Mouse (Mus musculus): ENCODE results near the gene Emc3. TPM values are rescaled to one million over a fixed set of nuclear protein-coding genes. Genes with fewer than 3 reads are reported as not detected.

Gene Emc3
- total RNA-seq (2021) = 10 to 100 TPM; 52.1 to 55.1 TPM
- long read RNA-seq, experiment 1, transcript Emc3-201 (8 exons, 1,985 nt) = major isoform, 128 of 134 reads
- long read RNA-seq, experiment 1, partial matches to known transcripts = 2 of 134 reads
- long read RNA-seq, experiment 1, other reads (novel, unspliced or antisense) = 3 of 134 reads
- long read RNA-seq, experiment 2, transcript Emc3-201 (8 exons, 1,985 nt) = major isoform, 103 of 108 reads
- long read RNA-seq, experiment 2, partial matches to known transcripts = 1 of 108 reads
- long read RNA-seq, experiment 2, other reads (novel, unspliced or antisense) = 3 of 108 reads

DNA sequence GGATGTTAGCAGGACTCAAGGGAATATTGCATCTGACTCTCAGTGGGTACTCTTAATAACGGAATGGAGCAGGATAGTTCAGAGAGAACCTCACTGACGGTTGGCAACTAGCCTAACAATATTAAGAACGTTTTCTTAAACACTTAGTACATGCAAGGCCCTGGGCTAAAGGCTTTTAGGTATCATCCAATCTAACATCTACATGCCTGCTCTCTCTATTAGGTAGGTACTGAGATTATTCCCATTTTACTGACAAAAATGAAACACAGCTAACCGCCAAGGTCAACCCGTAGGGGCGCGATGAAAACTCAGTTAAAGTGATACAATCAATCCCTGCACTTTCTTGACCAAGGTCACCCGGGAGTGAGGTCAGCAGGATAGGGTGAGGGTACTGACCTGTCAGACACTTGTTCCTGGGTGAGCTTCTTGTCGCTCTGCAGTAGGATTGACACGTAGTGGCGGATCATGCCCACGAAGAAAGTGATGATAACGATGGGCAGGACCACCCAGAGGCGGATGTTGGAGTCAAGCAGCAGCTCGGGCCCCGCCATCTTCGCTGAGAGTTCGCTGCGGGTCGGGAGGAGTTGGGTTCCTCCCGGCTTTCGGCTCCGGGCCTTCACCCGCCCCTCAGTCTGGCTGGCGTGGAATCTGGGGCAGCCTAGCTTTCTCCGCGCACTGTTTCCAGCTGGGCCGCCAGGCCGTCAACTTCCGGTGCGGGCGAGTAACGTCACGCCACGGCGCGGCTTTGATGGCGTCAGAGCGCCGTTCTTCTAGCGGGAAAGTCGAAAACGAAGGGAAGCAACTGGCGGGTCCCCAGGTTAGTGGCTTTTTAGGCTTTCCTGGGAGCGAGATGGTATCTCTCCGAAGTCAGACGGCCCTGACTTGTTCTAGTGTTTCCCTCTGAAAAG, at the start of gene Emc3, which contains the start of gene Fancd2:
Gene Emc3, minus strand, starts transcription at position 721 of the 908 bp plus-strand sequence.
Gene Fancd2, plus strand, starts transcription at position 751 of the 908 bp plus-strand sequence.
- peak; percentile 94 for DNase-seq

DNA sequence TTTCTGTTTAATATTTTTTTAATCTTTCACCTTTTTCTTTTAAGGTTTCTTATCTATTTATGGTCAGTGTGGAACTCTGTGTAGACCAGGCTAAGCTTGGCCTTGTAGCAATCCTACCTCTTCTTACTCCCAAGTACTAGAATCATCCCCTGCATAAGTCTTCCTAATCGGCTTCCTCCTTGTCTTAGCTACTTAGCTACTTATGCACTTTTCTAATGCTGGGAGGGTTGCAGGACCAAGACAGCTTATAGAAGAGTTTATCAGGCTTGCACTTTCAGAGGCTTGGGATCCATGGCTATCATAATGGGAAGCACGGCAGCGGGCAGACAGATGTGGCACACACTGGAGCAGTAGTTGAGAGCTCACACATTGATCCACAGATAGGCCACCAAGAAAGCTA, 47.9 kb upstream of the Emc3 start:
- DNase-seq = no peak

DNA sequence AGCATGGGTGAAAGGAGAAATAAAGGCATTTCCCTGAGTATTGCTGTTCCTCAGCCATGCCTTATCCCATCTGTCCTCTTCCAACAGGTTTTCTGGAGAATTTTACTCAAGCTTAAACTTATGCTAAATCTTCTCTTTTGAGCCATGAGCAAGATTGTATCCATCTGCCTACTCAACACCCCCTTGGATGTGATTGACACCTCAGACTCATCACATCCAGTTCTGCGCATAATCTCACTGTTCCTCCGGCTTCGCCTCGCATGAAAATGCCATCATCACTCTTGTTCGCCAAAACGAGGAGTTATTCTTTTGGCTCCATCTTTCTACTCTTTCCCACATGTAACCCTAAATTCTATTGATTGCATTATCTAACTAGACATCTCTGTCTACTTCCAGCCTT, 44.6 kb upstream of the Emc3 start:
- no peak for DNase-seq

DNA sequence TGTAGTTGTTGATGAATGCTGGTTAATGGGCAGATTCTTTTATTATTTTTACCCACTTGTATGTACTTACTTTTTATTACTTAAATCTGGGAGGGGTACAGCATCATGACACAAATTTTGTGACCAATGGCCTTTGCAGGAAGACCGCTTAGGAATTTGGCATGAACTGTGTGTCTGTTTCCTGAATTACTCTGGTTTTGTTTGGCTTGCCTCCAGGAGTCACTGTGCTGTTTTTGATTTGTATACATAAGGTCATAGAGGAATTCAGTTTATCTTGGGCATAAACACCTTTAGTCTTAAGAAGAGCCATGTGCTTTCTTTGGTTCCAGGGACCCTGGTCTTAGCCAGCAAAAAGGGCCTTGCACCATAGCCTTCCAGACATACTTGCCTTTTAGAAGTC, 33.1 kb upstream of the Emc3 start:
- no peak for DNase-seq

DNA sequence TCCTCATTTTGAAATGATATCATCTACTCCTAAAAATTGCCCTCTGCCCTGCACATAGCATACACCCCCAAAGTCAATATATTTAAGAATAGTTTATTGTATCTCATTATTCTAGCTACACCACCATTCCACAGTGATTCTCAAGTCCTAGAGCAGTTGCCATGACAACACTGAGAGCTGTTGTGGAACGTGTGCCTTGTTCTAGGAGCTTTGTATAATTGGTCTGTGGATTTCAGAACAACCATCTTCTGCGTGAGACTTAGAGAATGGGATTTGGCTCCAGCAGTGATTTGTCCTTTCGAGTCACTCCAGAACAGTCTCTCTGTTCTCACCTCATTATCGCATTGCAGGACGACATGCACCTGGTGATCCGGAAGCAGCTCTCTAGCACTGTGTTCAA, 28.3 kb upstream of the Emc3 start:
- no peak for DNase-seq

DNA sequence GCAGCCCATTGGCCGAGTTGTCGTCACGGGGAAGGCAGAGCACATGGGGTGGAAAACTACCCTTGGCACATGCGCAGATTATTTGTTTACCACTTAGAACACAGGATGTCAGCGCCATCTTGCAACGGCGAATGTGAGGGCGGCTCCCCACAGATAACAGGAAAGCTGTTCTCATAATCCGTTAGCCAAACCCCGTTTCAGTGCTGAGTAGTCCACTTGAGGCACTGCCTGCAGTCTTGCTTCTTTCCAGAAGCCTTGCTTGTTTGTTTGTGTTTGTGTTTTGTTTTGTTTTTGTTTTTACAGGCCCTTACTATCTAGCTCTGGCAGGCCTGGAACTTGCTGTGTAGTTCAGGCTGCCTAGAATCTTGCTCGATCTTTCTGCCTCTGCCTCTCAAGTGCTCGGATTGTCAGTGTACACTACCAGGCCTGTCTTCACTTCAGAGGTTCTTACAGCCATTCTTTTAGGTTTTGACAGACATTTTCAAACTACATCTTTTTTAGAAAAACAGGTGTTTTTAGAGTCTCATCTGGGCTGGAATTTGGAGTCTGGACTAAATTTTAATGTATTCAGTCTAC, 12.5 kb upstream of the Emc3 start:
- DNase-seq = no peak

DNA sequence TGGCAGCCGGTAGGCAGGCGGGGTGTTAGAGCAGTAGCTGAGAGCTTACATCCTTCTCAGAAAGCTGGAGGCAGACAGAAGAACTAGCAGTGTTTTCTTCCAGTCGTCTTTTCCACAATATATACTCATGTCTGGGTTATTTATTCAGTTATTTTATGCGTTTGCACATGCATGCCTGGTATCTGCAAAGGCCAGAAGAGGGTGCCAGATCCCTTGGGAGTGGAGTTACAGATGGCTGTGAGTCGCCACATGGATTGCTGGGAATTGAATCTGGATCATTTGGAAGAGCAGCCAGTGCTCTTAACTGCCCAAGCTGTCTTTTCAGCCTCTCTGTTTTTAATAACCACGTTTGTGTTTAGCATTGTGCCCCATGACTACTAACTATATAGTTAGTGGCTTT, 10.2 kb upstream of the Emc3 start:
- no peak for DNase-seq

DNA sequence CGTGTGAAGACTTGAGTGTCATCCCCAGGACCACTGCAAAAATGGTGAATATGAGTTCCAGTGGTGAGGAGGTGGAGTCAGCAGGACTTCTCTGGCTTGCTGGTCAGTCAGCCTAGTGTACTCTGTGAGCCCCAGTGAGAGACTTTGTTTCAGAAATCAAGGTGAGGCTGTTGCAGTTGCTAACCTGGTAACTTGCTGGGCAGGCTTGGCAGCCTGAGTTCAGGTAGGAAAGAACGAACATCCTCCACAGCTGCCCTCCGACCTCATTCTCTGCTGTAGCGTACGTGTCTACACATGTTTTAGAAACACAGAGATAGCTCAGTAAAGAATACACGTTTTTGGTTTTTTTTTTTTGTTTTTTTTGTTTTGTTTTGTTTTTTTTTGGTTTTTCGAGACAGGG, 3.4 kb upstream of the Emc3 start:
- DNase-seq = no peak

DNA sequence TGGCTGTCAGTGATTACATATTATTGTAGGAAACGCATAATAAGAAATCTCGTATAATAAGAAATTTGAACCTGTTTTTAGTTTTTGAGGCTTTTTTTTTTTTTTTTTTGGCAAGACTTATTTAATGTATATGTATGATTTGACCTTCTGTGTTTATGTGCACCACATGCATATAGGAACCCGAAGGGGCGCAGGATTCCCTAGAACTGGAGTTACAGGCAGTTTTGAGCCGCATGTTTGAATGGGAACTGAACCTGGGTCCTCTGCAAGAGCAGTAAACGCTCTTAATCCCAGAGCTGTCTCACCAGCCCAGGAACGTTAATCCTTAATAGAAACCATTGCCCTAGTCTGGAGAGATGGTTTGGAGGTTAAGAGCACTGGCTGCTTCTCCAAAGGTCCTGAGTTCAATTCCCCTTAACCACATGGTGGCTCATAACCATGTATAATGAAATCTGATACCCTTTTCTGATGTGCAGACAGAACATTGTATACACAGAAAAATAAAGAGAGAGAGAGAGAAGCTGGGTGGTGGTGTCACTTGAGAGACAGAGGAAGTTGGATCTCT, 470 bp upstream of the Emc3 start:
- DNase-seq = no peak

DNA sequence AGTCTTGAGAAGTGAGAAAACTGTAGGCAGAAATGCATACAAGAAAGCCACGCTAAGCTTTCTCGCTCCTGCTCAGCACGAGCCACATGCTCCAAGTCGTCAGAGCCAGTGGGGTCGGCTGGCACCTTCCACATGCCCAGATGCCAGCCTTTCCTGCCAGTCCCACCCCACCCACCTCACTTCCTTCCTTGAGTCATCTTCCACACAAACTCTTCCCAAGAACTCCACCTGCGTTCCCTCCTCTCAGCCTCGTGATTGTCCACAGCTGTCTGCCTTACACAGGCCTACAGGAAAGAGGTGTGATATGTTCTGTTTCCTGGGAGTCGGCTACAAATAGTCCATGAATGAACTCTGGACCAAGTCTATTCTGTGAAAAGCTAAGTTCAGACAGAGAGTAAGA, 8.0 kb downstream of the Emc3 start:
- no peak for DNase-seq

DNA sequence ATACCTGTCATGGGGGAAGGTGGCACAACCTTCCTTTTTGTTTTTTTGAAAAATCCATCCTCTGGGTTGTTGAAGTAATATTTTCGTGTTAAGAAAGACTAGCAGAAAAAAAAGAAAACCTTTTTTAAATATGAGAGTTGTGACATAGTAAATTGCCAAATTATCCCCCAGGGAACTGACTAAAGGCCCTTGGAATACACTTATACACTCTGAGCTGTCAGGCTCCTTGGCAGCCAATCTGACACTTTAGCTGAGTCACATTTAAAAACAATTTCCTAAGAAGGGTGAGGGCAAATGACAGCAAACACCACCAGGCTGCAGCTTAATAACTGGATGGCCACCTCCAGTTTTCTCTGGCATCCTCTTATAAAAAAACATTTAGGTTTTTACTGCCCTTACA, 9.1 kb downstream of the Emc3 start:
- no peak for DNase-seq

DNA sequence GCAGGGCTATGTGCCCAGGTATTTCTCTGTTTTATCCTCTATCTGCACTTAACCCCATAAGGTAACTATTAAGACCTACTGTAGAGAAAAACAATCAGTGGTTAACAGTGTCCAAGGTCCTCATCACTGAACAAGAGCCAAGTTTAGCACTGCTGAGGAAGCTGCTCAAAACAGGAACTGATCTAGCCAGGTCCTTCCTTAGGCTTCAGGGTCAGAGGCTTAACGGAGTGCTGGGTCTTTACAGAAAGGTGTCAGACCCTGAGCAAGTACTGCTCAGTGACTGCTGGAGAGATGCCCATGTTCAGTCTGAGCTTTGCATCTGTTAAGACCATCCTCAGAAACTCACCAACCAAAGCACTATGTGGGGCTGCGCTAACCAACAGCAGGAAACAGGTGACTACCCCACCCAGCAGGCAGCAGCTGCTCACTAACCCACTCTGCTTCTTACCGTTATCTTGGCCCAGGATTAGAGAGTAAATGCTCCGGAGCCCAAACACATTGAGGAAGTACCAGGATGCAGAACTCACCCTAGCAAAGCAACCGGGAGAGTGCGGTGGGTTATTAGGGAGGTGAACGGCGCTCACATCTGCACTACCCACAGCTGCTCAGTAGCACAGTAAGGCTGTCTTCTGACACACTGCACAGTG, 13.9 kb downstream of the Emc3 start:
- DNase-seq = no peak

DNA sequence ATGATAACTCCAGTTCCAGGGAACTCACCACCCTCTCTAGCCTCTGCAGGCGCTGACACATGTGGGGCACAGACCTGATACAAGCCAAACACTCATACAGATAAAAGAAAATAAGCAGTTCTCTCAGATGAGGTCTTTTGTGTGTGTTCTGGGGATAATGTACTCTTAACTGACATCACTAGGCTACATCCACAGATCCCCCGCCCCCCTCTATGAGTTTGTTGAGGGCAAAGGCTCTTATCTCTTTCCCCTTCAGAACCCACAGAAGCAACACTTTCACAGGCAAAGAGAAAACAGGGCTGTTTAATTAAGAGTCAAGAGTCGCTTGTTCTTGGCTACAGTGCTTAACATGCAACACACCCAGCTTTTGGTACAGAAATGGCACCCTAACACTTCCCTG, 16.9 kb downstream of the Emc3 start:
- DNase-seq = no peak

DNA sequence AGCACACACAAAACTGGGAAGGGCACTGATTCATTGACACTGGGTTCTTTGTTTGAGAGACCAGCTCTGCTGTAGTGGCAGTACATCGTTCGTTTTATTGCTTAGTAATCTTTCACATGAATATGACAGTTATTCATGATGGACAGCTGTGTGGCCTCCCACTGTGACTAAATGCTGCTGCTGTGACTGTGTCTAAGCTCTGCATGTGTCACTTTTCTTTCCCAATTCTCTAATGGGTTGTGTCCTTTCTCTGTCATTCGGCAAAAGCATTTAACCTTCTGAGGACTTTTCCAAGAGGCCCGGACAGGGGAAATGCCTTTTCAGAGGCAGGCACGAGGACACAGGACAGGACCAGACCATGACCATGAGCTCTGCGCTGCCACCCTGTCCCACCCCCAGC, 17.5 kb downstream of the Emc3 start:
- no peak for DNase-seq

DNA sequence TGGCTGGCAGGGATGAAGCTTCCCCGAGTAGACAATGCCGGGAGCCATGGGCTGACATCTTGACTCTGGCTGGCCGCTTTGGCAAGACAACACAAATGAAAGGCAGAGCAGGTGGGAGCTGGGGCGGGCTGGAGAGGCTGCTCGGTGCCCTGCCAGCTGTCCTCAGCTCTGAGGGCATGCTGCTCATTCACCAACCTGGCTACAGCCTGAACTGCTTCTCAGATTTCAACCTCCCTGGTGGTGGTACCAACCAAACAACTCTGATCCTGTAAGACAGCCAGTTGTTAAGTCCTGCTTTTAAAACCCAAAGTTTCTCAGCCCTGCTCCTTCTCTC, 22.5 kb downstream of the Emc3 start:
- peak; percentile 47 for DNase-seq

DNA sequence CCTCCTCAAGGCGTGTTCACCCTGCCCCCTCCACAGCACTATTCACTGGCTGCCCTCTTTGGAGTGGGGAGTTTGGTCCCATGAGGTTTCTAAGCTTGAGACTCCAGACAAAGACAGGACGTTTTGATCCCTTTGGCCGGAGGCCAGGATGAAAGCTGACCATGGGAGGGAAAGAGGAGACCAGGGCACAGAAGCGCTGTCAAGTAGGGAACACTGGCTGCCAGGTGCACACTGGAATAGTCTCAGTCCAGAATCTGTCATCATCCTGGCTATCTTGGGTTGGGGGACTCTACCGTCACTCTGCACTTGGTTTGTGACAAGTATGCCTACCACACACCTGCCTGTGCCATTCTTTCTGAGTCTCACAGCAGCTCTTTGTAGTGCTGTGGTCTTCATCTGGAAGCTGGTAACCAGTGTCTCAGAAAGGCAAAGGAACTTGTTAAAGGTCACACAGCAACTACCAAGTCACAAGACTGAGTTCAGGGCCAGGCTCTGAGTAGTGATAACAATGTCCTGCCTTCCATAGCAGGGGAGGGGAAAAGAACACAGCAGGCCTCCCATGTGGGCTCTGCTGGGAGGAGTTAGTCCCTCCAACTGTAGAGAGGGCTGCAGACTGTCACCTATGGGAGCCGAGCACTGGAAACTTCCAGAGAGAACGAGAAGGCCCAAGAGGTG, 23.0 kb downstream of the Emc3 start:
- peak; percentile 64 for DNase-seq

DNA sequence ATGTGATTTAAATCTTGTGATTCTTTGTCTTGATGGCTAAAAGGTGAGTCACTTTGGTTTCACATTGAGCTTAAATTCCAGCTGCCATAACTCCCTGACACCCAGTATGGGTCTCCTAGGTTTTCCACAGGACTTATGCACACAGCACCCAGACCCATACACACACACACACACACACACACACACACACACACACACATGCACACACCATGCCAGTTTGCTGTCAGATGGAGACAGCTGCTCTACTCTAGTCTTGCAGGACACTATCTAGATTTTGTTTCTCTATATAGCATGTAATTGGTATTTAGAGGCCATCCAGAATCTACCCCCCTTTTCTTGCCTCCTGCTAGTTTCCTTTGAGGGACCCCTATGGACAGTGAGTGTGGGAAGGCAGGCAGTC, 24.3 kb downstream of the Emc3 start:
- DNase-seq = no peak

DNA sequence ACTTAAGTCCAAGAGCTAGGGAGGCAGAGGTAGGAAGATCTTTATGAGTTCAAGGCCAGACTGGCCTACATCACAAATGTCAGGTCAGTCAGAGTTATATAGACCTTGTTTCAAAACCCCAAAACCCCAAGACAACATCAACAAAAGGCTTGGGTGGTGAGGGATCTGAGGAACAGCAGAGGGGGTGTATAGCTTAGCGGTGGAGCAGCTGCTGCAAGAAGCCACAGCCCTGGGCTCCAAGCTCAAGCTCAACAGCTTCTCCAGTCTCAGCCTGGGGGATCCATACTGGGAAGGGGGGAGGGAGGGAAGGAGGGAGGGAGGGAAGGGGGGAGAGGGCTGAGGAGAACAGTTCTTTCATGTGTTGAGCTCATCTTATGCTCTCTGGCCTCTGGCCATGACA, 25.8 kb downstream of the Emc3 start:
- DNase-seq = no peak

DNA sequence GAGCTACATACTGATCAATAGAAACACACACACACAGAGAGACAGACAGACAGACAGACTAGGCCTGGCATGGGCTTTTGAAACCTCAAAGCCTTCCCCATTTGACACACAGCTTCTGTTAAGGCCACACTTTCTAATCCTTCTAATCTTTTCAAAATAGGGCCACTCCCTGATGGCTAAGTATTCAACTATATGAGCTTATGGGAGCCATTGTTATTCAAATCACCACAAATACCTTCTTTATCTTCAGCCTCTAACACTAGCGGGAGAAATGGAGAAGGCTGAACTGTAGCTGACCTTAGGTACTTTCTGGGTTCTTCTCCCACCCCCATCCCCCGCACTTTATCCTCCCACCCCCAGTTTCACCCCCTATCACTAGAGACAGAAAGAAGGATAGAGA, 28.7 kb downstream of the Emc3 start:
- no peak for DNase-seq

DNA sequence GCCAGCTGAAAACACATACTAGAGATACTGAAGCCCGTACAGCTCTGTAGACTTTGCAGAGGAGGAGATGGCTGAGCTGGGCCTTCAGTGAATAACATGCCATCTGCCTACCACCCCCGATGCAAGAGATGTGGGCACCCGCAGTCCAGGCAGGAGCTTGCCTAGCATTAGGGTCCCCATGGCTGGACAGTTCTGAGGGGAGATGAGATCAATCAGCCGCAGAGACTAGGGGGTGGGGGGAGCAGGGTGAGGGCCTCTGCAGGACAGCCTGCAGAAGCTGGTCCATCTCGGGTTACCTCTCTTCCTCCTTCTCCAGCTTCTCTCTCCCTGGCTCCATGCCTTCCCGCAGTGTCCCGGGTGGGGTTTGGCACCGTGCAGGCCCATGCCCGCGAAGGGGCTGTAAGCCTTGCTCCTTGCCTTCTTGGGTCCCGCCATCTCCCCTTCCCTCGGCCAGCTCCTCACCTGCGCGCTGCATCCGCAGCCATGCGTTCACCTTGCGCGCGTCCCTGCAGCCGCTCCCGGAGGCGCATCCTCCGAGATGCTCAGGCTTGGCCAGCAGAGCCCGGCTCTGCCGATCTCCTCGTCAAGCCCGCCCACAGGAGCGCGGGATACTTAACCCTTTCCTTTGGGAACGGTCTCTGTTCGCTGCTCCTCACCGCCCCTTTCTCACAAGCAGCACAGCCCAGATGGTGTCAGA, 29.9 kb downstream of the Emc3 start, which contains the start of gene Prrt3:
Gene Prrt3, minus strand, starts transcription at position 544 of the 697 bp plus-strand sequence.
- no peak for DNase-seq

DNA sequence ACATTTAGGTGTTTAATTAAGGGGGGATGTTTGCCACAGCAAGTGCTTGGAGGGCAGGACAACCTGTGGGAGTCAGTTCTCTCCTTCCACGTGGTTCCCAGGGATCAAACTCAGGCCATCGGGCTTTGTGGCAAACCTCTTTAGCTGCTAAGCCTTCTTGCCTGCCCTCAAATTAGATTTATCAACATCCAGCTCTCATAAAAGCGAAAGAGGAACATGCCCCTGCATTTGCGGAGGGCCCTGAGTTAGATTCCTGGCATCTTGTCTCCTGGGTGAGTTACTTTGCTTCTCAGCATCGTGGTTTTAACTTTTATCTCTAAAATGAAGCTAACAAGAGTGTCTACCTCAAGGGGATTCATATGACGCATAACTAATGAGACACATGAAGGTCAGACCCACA, 32.1 kb downstream of the Emc3 start:
- no peak for DNase-seq
